Mouse (Mus musculus) heart, adult 2 months (tissue): ENCODE measurements around the gene Rtn1. TPM values are rescaled to one million over a fixed set of nuclear protein-coding genes. Genes with fewer than 3 reads are reported as not detected.
"Not testable (repeated sequence)": the region's sequence is repeated elsewhere in the genome, so short reads cannot be mapped to it uniquely, and the experiment has no call there.

ENCODE experiments used
- DNase-seq, 2 experiments: peaks; one replicate each; pipeline ENCODE4 v3.0.0; 2021
- H3K27ac ChIP-seq: fragments of 200-600 bp; 2 replicates; pipeline ENCODE4 v1.8.1; 2022
- H3K27me3 ChIP-seq: fragments of 200-500 bp; 2 replicates; pipeline ENCODE4 v1.6.1; 2012; ENCODE audit warnings: mild to moderate bottlenecking, low read length, inconsistent platforms, mixed read lengths; ENCODE audit not compliant: control insufficient read depth, insufficient read depth
- H3K36me3 ChIP-seq: fragments of 200-500 bp; 2 replicates; pipeline ENCODE4 v1.6.1; 2012; ENCODE audit warnings: low read length, inconsistent platforms; ENCODE audit not compliant: control insufficient read depth, insufficient read depth
- H3K4me1 ChIP-seq: fragments of 200-500 bp; 2 replicates; pipeline ENCODE4 v1.6.1; 2011; ENCODE audit warnings: low read length; ENCODE audit not compliant: control insufficient read depth, insufficient read depth
- H3K4me3 ChIP-seq: fragments of 200-600 bp; 2 replicates; pipeline ENCODE4 v1.8.1; 2022
- H3K79me2 ChIP-seq: fragments of 200-500 bp; replicated peaks from 2 replicates; pipeline ENCODE4 v1.6.1; 2012; ENCODE audit warnings: mild to moderate bottlenecking, inconsistent platforms, low read length, moderate library complexity, mixed read lengths; ENCODE audit not compliant: control insufficient read depth, insufficient read depth
- H3K9ac ChIP-seq: fragments of 200-500 bp; 2 replicates; pipeline ENCODE4 v1.6.1; 2012; ENCODE audit warnings: low read depth, mild to moderate bottlenecking, control low read depth, inconsistent platforms, low read length, mixed read lengths
- CTCF ChIP-seq: fragments of 200-600 bp; IDR thresholded peaks from 2 replicates; pipeline ENCODE4 v1.8.1; 2022; ENCODE audit warnings: antibody characterized with exemption, mild to moderate bottlenecking, moderate library complexity
- EP300 ChIP-seq: fragments of 200-500 bp; IDR thresholded peaks from 2 replicates; pipeline ENCODE4 v1.6.1; 2011; ENCODE audit warnings: low read depth, low read length, control low read depth; ENCODE audit not compliant: insufficient read depth
- POLR2A ChIP-seq: fragments of 200-500 bp; IDR thresholded peaks from 2 replicates; pipeline ENCODE4 v1.6.1; 2011; ENCODE audit warnings: mild to moderate bottlenecking, low read depth, low read length, control low read depth; ENCODE audit not compliant: insufficient read depth
- WGBS: fragments of 180-500 bp; shearing (Covaris S2); methylation state at CpG from one replicate; pipeline ENCODE4 v1.1.7; 2018; 5-methylcytosine and 5-hydroxymethylcytosine counted together
- intact Hi-C: fragments of 180-260 bp; cut with DNase I; formaldehyde crosslinking; loops from one replicate; pipeline ENCODE4 v1.15.1; 2025
- polyA plus RNA-seq: library from polyadenylated mRNA; depleted of rRNA; stranded (reverse); fragments of >200 nt; gene quantifications from 2 replicates; pipeline ENCODE4 v1.2.3, GENCODE M21; 2012
- total RNA-seq, 2 experiments: library from RNA; stranded (reverse); gene quantifications; 2 replicates each; pipeline ENCODE4 v1.2.3; 2021

Rtn1 gene
- total and polyA plus RNA-seq, 3 experiments, result 2.9 to 3.8 (median 3.5) TPM

- no peak for DNase-seq
- WGBS, result 58% methylated on average over 7 of the region's 7 CpGs
- intact Hi-C loops, result no loop called here
These were observed 110.6 kb downstream of the Rtn1 start for GRCm38 (mm10) chr12:72298222-72298621.

GRCm38 (mm10) chr12:72296552-72296951 is 112.3 kb downstream of the Rtn1 start:
- 78% methylated on average over 5 of the region's 5 CpGs for WGBS
- no peaks in the 10 kb centered on the region for H3K4me1 ChIP-seq
- intact Hi-C loops, result no loop called here
- H3K4me3 ChIP-seq, result no peak overlapping the region
- no peaks in the 10 kb centered on the region for H3K36me3 ChIP-seq
- H3K27ac ChIP-seq, result no peak overlapping the region
- H3K9ac ChIP-seq, result no peak overlapping the region
- no peaks in the 10 kb centered on the region for H3K27me3 ChIP-seq
- TF ChIP-seq POLR2A, result no peak
- TF ChIP-seq EP300, result no peak
- no peak for TF ChIP-seq CTCF
- DNase-seq, result no peak
- H3K79me2 ChIP-seq, result no peaks in the 10 kb centered on the region

More at GRCm38 (mm10) chr12:72298222-72298621, 110.6 kb downstream of the Rtn1 start:
- no peaks in the 10 kb centered on the region for H3K79me2 ChIP-seq
- H3K27ac ChIP-seq, result no peak overlapping the region
- no peak overlapping the region for H3K9ac ChIP-seq
- H3K4me1 ChIP-seq, result no peaks in the 10 kb centered on the region
- H3K27me3 ChIP-seq, result no peaks in the 10 kb centered on the region
- no peak for TF ChIP-seq CTCF
- TF ChIP-seq EP300, result no peak
- TF ChIP-seq POLR2A, result no peak
- H3K36me3 ChIP-seq, result no peaks in the 10 kb centered on the region
- H3K4me3 ChIP-seq, result no peak overlapping the region

GRCm38 (mm10) chr12:72293185-72293584 is 115.7 kb downstream of the Rtn1 start:
- H3K79me2 ChIP-seq, intact Hi-C loops, H3K4me1 ChIP-seq, H3K9ac ChIP-seq, H3K27me3 ChIP-seq, H3K4me3 ChIP-seq, H3K27ac ChIP-seq, DNase-seq, H3K36me3 ChIP-seq: not testable (repeated sequence)
- 96% methylated on average over 3 of the region's 3 CpGs for WGBS

- Histone ChIP-seq H3K27me3 (no peaks in the 10 kb centered on the region), H3K4me1 (no peaks in the 10 kb centered on the region), H3K79me2 (no peaks in the 10 kb centered on the region), H3K4me3 (no peak overlapping the region), H3K27ac (no peak overlapping the region), H3K36me3 (no peaks in the 10 kb centered on the region), H3K9ac (no peak overlapping the region)
- intact Hi-C loops, result no loop called here
- no peak for DNase-seq
- TF ChIP-seq POLR2A (no peak), CTCF (no peak), EP300 (no peak)
- 65% methylated on average over 2 of the region's 2 CpGs for whole genome bisulfite sequencing
These were observed 116.3 kb downstream of the Rtn1 start for GRCm38 (mm10) chr12:72292566-72292965.

GRCm38 (mm10) chr12:72291266-72291665 is 117.6 kb downstream of the Rtn1 start:
- intact Hi-C loops, result no loop called here
- WGBS, result 87% methylated on average over 4 of the region's 4 CpGs
- TF ChIP-seq EP300 (no peak), CTCF (no peak), POLR2A (no peak)
- H3K36me3 ChIP-seq, result no peaks in the 10 kb centered on the region
- H3K4me1 ChIP-seq, result no peaks in the 10 kb centered on the region
- DNase-seq, result no peak
- no peaks in the 10 kb centered on the region for H3K79me2 ChIP-seq
- no peak overlapping the region for H3K9ac ChIP-seq
- H3K4me3 ChIP-seq, result no peak overlapping the region
- H3K27me3 ChIP-seq, result no peaks in the 10 kb centered on the region
- H3K27ac ChIP-seq, result no peak overlapping the region

GRCm38 (mm10) chr12:72288215-72288614 is 120.6 kb downstream of the Rtn1 start:
- DNase-seq, result no peak
- H3K9ac ChIP-seq, result no peak overlapping the region
- TF ChIP-seq POLR2A (no peak), EP300 (no peak), CTCF (no peak)
- H3K27me3 ChIP-seq, result no peaks in the 10 kb centered on the region
- 66% methylated on average over 3 of the region's 3 CpGs for WGBS
- no peaks in the 10 kb centered on the region for H3K4me1 ChIP-seq
- H3K4me3 ChIP-seq, result no peak overlapping the region
- intact Hi-C loops, result no loop called here
- no peak overlapping the region for H3K27ac ChIP-seq
- H3K79me2 ChIP-seq, result no peaks in the 10 kb centered on the region
- H3K36me3 ChIP-seq, result no peaks in the 10 kb centered on the region
